Mouse (Mus musculus): ENCODE measurements around the gene Ildr1.

- no peak for TF ChIP-seq CTCF (conservative IDR thresholded peaks at IDR 0.05; ENCODE audit: low read length)
- TF ChIP-seq POU5F1 (IDR thresholded peaks at IDR 0.05; ENCODE audit: borderline replicate concordance, low read length): no peak
- no peak for TF ChIP-seq NANOG (IDR thresholded peaks at IDR 0.05; ENCODE audit: borderline replicate concordance, low read length)
Observed at GRCm38 (mm10) chr16:36770191-36770771, 76.5 kb downstream of the Ildr1 start.

Data from E14TG2a.4 (cell line).